Mouse (Mus musculus): ENCODE data around the gene Shank2.

Gene Shank2

GRCm38 (mm10) chr7:144284241-144285065 is 282.7 kb downstream of the Shank2 start:
- DNase-seq, result no peak

GRCm38 (mm10) chr7:144285066-144285633 is 283.4 kb downstream of the Shank2 start:
- no peak for DNase-seq

- DNase-seq, result no peak
Measured at GRCm38 (mm10) chr7:144285912-144286311, 284.2 kb downstream of the Shank2 start.

- DNase-seq, result no peak
Measured at GRCm38 (mm10) chr7:144287991-144288390, 286.3 kb downstream of the Shank2 start.

GRCm38 (mm10) chr7:144291478-144291877 is 289.8 kb downstream of the Shank2 start:
- peak in 1 of 2 experiments; percentile 19 for DNase-seq

- no peak for DNase-seq
Measured at GRCm38 (mm10) chr7:144293611-144294010, 291.9 kb downstream of the Shank2 start.

- DNase-seq, result no peak
Measured at GRCm38 (mm10) chr7:144294239-144295200, 292.8 kb downstream of the Shank2 start.

- DNase-seq, result no peak
Measured at GRCm38 (mm10) chr7:144299351-144299750, 297.6 kb downstream of the Shank2 start.

GRCm38 (mm10) chr7:144301646-144302045 is 299.9 kb downstream of the Shank2 start:
- DNase-seq, result no peak

GRCm38 (mm10) chr7:144302498-144302897 is 300.8 kb downstream of the Shank2 start:
- DNase-seq, result no peak

GRCm38 (mm10) chr7:144307853-144308409 is 306.2 kb downstream of the Shank2 start:
- DNase-seq, result no peak

GRCm38 (mm10) chr7:144314438-144315105 is 312.8 kb downstream of the Shank2 start:
- no peak for DNase-seq

GRCm38 (mm10) chr7:144316224-144316623 is 314.5 kb downstream of the Shank2 start:
- no peak for DNase-seq

GRCm38 (mm10) chr7:144316797-144317196 is 315.1 kb downstream of the Shank2 start:
- peak in 1 of 2 experiments; percentile 2 for DNase-seq

GRCm38 (mm10) chr7:144324077-144324476 is 322.3 kb downstream of the Shank2 start:
- DNase-seq, result no peak

- no peak for DNase-seq
Measured at GRCm38 (mm10) chr7:144324861-144325260, 323.1 kb downstream of the Shank2 start.

GRCm38 (mm10) chr7:144325603-144326002 is 323.9 kb downstream of the Shank2 start:
- DNase-seq, result no peak

GRCm38 (mm10) chr7:144329403-144329890 is 327.7 kb downstream of the Shank2 start:
- DNase-seq, result no peak

GRCm38 (mm10) chr7:144336626-144337025 is 334.9 kb downstream of the Shank2 start:
- DNase-seq, result peak; percentile 7 to 15

- DNase-seq, result no peak
Measured at GRCm38 (mm10) chr7:144338694-144339093, 337.0 kb downstream of the Shank2 start.

- no peak for DNase-seq
Measured at GRCm38 (mm10) chr7:144340376-144340775, 338.6 kb downstream of the Shank2 start.

- DNase-seq, result no peak
Measured at GRCm38 (mm10) chr7:144366133-144366532, 364.4 kb downstream of the Shank2 start.

Measured in lung, adult 18-20 months (tissue).